Mouse (Mus musculus): ENCODE data around the gene Leng8. TPM values are rescaled to one million over a fixed set of nuclear protein-coding genes. Genes with fewer than 3 reads are reported as not detected.

Leng8 gene
- total RNA-seq, 2 experiments from 2014 or later: 26.9 to 33.9 TPM

DNA sequence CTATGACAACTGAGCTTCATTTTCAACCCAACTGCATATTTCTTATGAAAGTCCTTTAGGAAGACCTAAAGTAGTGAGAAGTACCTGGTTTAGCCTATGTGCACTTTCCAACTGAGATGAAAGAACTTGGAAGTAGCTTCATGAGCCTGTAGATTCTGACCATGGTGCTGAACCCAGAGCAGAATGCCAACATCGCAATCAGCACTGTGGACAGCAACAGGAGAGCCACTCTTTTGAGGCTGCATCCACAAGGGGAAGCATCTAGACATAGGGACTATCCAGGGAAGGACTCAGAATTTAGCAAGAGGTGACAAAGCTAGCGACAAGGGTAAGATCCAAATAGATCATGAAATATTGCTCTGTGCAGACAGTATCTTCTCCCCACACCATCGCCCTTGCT lies 41.6 kb downstream of the Leng8 start:
- intact Hi-C loops (cut with DNase I; ENCODE audit: low total_unique reads): no loop called here
- peak; percentile 21 for DNase-seq

Other genes with a start within 250 kb of the Leng8 start
- gene Gm14548, start 238.9 kb upstream of the Leng8 start, total RNA-seq (2021): under 1 TPM in 1 of 2 experiments, not detected in 1; 0.12 TPM
- gene Lilra6, start 221.5 kb upstream of the Leng8 start, total RNA-seq (2021): not detected
- under 1 TPM; 0.24 to 0.37 TPM for gene Lair1, start 73.8 kb upstream of the Leng8 start, total RNA-seq (2021)
- 1 to 10 TPM; 2.3 to 5.3 TPM for gene Ttyh1, start 17.6 kb upstream of the Leng8 start, total RNA-seq (2021)
- 1 to 10 TPM; 2.1 to 2.3 TPM for gene Leng9, start 13.3 kb downstream of the Leng8 start, total RNA-seq (2021)
- gene Cdc42ep5, start 27.8 kb downstream of the Leng8 start, total RNA-seq (2021): 1 to 10 TPM; 6.5 to 6.9 TPM
- gene Lilra5, start 100.7 kb downstream of the Leng8 start, total RNA-seq (2021): under 1 TPM in 1 of 2 experiments, not detected in 1; 0.12 TPM
- gene Ncr1, start 200.7 kb downstream of the Leng8 start, total RNA-seq (2021): not detected

All from gastrocnemius, postnatal 14 days (tissue).